Mouse (Mus musculus) bone marrow, adult 2 months (tissue): ENCODE data around the gene Wls.

Experiments used
- CTCF ChIP-seq: fragments of 200-500 bp; IDR thresholded peaks from 2 replicates; pipeline ENCODE4 v1.5.1; 2011; ENCODE audit warnings: low read length, control low read depth; ENCODE audit not compliant: control insufficient read depth, insufficient read depth
- POLR2A ChIP-seq: fragments of 200-500 bp; IDR thresholded peaks from 2 replicates; pipeline ENCODE4 v1.6.1; 2011; ENCODE audit warnings: low read depth, mild to moderate bottlenecking, control low read depth, low read length, borderline replicate concordance; ENCODE audit not compliant: control insufficient read depth

- TF ChIP-seq POLR2A (no peak), CTCF (no peak)
Observed at GRCm38 (mm10) chr3:159907329-159907728, 67.9 kb downstream of the Wls start.
